Mouse (Mus musculus) heart, adult 2 months (tissue): ENCODE measurements at regions not wholly inside any gene's neighbourhood (a gene's known extent, or its start where the extent isn't known, plus 50 kb on each side); places are given as distances from the start of the nearest gene placed in this dataset.

Experiments used
- CTCF ChIP-seq: fragments of 200-600 bp; IDR thresholded peaks from 2 replicates; pipeline ENCODE4 v1.8.1; 2022; ENCODE audit warnings: antibody characterized with exemption, mild to moderate bottlenecking, moderate library complexity
- EP300 ChIP-seq: fragments of 200-500 bp; IDR thresholded peaks from 2 replicates; pipeline ENCODE4 v1.6.1; 2011; ENCODE audit warnings: low read depth, low read length, control low read depth; ENCODE audit not compliant: insufficient read depth
- POLR2A ChIP-seq: fragments of 200-500 bp; IDR thresholded peaks from 2 replicates; pipeline ENCODE4 v1.6.1; 2011; ENCODE audit warnings: mild to moderate bottlenecking, low read depth, low read length, control low read depth; ENCODE audit not compliant: insufficient read depth

DNA sequence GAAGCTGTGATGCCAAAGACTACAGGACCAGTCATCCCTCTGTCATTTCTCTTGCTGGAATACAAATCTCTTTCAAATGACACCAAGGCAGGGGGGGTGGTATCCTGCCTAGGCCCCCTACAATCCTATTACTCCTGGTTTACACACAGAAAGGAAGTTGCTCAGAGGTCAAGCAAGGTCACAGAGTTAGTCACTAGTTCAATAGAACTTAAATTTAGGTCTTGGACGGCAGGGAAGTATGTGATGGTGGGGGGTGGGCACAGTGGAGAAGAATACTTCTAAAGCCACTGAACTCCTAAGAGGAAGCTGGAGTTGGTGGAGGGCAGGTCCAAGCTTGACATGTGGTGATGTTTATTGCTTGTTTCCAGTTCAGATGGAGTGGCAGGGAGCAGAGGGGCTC is 134.4 kb downstream of the Plpp3 start:
- no peak for TF ChIP-seq EP300
- no peak for TF ChIP-seq CTCF
- no peak for TF ChIP-seq POLR2A
